Mouse (Mus musculus) urinary bladder, adult 18-20 months (tissue): ENCODE data around the gene Tnfrsf12a.

Experiments used
- DNase-seq, 2 experiments: peaks; one replicate each; pipeline ENCODE4 v3.0.0; 2022; ENCODE audit warnings: low spot score in 2 of 2, mixed read lengths in 2 of 2

Tnfrsf12a gene

GRCm38 (mm10) chr17:23645894-23646293 is 31.4 kb downstream of the Tnfrsf12a start:
- DNase-seq, result no peak

- DNase-seq, result no peak
Measured at GRCm38 (mm10) chr17:23644613-23645495, 32.4 kb downstream of the Tnfrsf12a start, which contains the start of gene Mmp25. Mmp25 (minus strand) TSS chr17:23645277.

- no peak for DNase-seq
Measured at GRCm38 (mm10) chr17:23631241-23631640, 46.0 kb downstream of the Tnfrsf12a start.

GRCm38 (mm10) chr17:23630195-23631020 is 46.9 kb downstream of the Tnfrsf12a start:
- peak; percentile 58 to 74 for DNase-seq

- no peak for DNase-seq
Measured at GRCm38 (mm10) chr17:23627813-23628212, 49.5 kb downstream of the Tnfrsf12a start.
